Mouse (Mus musculus) limb, embryonic 15.5 days (tissue): Measurements from ENCODE around the gene Upk3a. TPM values are rescaled to one million over a fixed set of nuclear protein-coding genes. Genes with fewer than 3 reads are reported as not detected.
A peak's percentile ranks its signal among the peaks of the same experiment; 100 is the strongest.

ENCODE experiments used
- ATAC-seq: fragments of 200-750 bp; cut with Nextera tagmentation; 2 replicates; pipeline ENCODE4 v1.8.0; 2017; ENCODE audit warnings: low read depth, moderate TSS enrichment; ENCODE audit not compliant: insufficient number of reproducible peaks, low FRiP score, low TSS enrichment
- H3K27ac ChIP-seq: fragments of 300-500 bp; sonication (generic); 2 replicates; pipeline ENCODE4 v1.5.1; 2015; ENCODE audit warnings: moderate library complexity, mild to moderate bottlenecking, inconsistent platforms
- H3K27me3 ChIP-seq: fragments of 300-500 bp; sonication (generic); 2 replicates; pipeline ENCODE4 v1.6.1; 2015; ENCODE audit warnings: inconsistent platforms
- H3K36me3 ChIP-seq: fragments of 300-500 bp; sonication (generic); 2 replicates; pipeline ENCODE4 v1.6.1; 2015; ENCODE audit warnings: inconsistent platforms
- H3K4me1 ChIP-seq: fragments of 300-500 bp; sonication (generic); 2 replicates; pipeline ENCODE4 v1.6.1; 2015; ENCODE audit warnings: inconsistent platforms
- H3K4me2 ChIP-seq: fragments of 300-500 bp; sonication (generic); 2 replicates; pipeline ENCODE4 v1.6.1; 2015; ENCODE audit warnings: mild to moderate bottlenecking, inconsistent platforms
- H3K4me3 ChIP-seq: fragments of 300-500 bp; sonication (generic); 2 replicates; pipeline ENCODE4 v1.5.1; 2015; ENCODE audit warnings: mild to moderate bottlenecking, inconsistent platforms
- H3K9ac ChIP-seq: fragments of 300-500 bp; sonication (generic); 2 replicates; pipeline ENCODE4 v1.6.1; 2015; ENCODE audit warnings: inconsistent platforms
- H3K9me3 ChIP-seq: fragments of 300-500 bp; sonication (generic); 2 replicates; pipeline ENCODE4 v1.6.1; 2016; ENCODE audit warnings: inconsistent platforms
- WGBS: fragments of 180-500 bp; shearing (Covaris S2); methylation state at CpG from one replicate; pipeline ENCODE4 v1.1.7; 2015; 5-methylcytosine and 5-hydroxymethylcytosine counted together
- polyA plus RNA-seq: library from polyadenylated mRNA; unstranded; fragments of >200 nt; fragmentation: Nextera tagmentation; extraction: Ambion mirVana; gene quantifications from 2 replicates; pipeline ENCODE4 v1.2.1, GENCODE M21; 2015

The Upk3a gene
- polyA plus RNA-seq, 1 experiment from 2014 or later = 0.14 TPM

- 2% methylated on average over 8 of the region's 8 CpGs for WGBS
- Histone ChIP-seq H3K4me3 (peak overlapping the region; percentile 83), H3K27ac (peak overlapping the region; percentile 35; the same call in 1 of the 2 replicates), H3K9me3 (no peaks in the 10 kb centered on the region), H3K4me2 (peak overlapping the region; percentile 92), H3K36me3 (no peaks in the 10 kb centered on the region), H3K9ac (peak overlapping the region; percentile 65), H3K27me3 (no peaks in the 10 kb centered on the region), H3K4me1 (peaks cover 39% of the 10 kb centered on the region)
- no peak for ATAC-seq
Measured at GRCm38 (mm10) chr15:85037343-85037690, 20.4 kb downstream of the Upk3a start.

GRCm38 (mm10) chr15:85041546-85042225 is 24.7 kb downstream of the Upk3a start:
- Histone ChIP-seq H3K36me3 (peaks cover 10% of the 10 kb centered on the region), H3K27me3 (no peaks in the 10 kb centered on the region), H3K27ac (peak overlapping the region; percentile 87), H3K4me3 (no peak overlapping the region), H3K4me1 (peaks cover 65% of the 10 kb centered on the region), H3K9ac (no peak overlapping the region), H3K9me3 (no peaks in the 10 kb centered on the region), H3K4me2 (no peak overlapping the region)
- ATAC-seq = no peak
- WGBS = 67% methylated on average over 10 of the region's 10 CpGs

- Histone ChIP-seq H3K36me3 (peaks cover 17% of the 10 kb centered on the region), H3K9me3 (no peaks in the 10 kb centered on the region), H3K4me2 (0 out of 2 replicates have a peak overlapping the region, but pooled peaks have one; percentile 5), H3K4me1 (peaks cover 67% of the 10 kb centered on the region), H3K9ac (no peak overlapping the region), H3K27ac (peak overlapping the region; percentile 87), H3K4me3 (no peak overlapping the region), H3K27me3 (no peaks in the 10 kb centered on the region)
- ATAC-seq = peak; percentile 69; the same call in 1 of the 2 replicates
- WGBS = 10% methylated on average over 4 of the region's 4 CpGs
Measured at GRCm38 (mm10) chr15:85042361-85042954, 25.5 kb downstream of the Upk3a start.

GRCm38 (mm10) chr15:85043116-85043515 is 26.2 kb downstream of the Upk3a start:
- Histone ChIP-seq H3K9ac (0 out of 2 replicates have a peak overlapping the region, but pooled peaks have one; percentile 28), H3K4me1 (peaks cover 61% of the 10 kb centered on the region), H3K27ac (peak overlapping the region; percentile 87), H3K36me3 (peaks cover 23% of the 10 kb centered on the region), H3K9me3 (no peaks in the 10 kb centered on the region), H3K27me3 (no peaks in the 10 kb centered on the region), H3K4me3 (no peak overlapping the region), H3K4me2 (0 out of 2 replicates have a peak overlapping the region, but pooled peaks have one; percentile 5)
- WGBS = 38% methylated on average over 5 of the region's 5 CpGs
- no peak for ATAC-seq

- H3K4me3 ChIP-seq = no peak overlapping the region
- H3K9me3 ChIP-seq = no peaks in the 10 kb centered on the region
- no peak overlapping the region for H3K4me2 ChIP-seq
- WGBS = 75% methylated on average over 5 of the region's 5 CpGs
- H3K4me1 ChIP-seq = peaks cover 54% of the 10 kb centered on the region
- H3K36me3 ChIP-seq = peaks cover 29% of the 10 kb centered on the region
- no peak for ATAC-seq
- no peaks in the 10 kb centered on the region for H3K27me3 ChIP-seq
- H3K9ac ChIP-seq = no peak overlapping the region
- peak overlapping the region; percentile 87; the same call in 1 of the 2 replicates for H3K27ac ChIP-seq
Measured at GRCm38 (mm10) chr15:85043761-85044160, 26.8 kb downstream of the Upk3a start.

- WGBS = 81% methylated on average over 14 of the region's 14 CpGs
- H3K4me2 ChIP-seq = no peak overlapping the region
- no peak for ATAC-seq
Measured at GRCm38 (mm10) chr15:85046230-85046950, 29.4 kb downstream of the Upk3a start.

GRCm38 (mm10) chr15:85047865-85048264 is 30.9 kb downstream of the Upk3a start:
- Histone ChIP-seq H3K4me3 (no peak overlapping the region), H3K27me3 (no peaks in the 10 kb centered on the region), H3K4me2 (no peak overlapping the region), H3K36me3 (peaks cover 63% of the 10 kb centered on the region), H3K27ac (no peak overlapping the region), H3K9me3 (no peaks in the 10 kb centered on the region), H3K4me1 (peaks cover 30% of the 10 kb centered on the region), H3K9ac (no peak overlapping the region)
- ATAC-seq = no peak
- WGBS = 86% methylated on average over 4 of the region's 4 CpGs

More at GRCm38 (mm10) chr15:85046230-85046950, 29.4 kb downstream of the Upk3a start:
- no peaks in the 10 kb centered on the region for H3K27me3 ChIP-seq
- H3K4me3 ChIP-seq = no peak overlapping the region
- no peak overlapping the region for H3K27ac ChIP-seq
- H3K9me3 ChIP-seq = no peaks in the 10 kb centered on the region
- no peak overlapping the region for H3K9ac ChIP-seq
- peaks cover 49% of the 10 kb centered on the region for H3K36me3 ChIP-seq
- H3K4me1 ChIP-seq = peaks cover 40% of the 10 kb centered on the region

- Histone ChIP-seq H3K9ac (no peak overlapping the region), H3K27ac (no peak overlapping the region), H3K9me3 (no peaks in the 10 kb centered on the region), H3K27me3 (no peaks in the 10 kb centered on the region), H3K36me3 (peaks cover 75% of the 10 kb centered on the region), H3K4me3 (no peak overlapping the region), H3K4me2 (no peak overlapping the region), H3K4me1 (peaks cover 13% of the 10 kb centered on the region)
- no peak for ATAC-seq
- 85% methylated on average over 1 of the region's 1 CpGs for WGBS
Measured at GRCm38 (mm10) chr15:85049758-85050157, 32.8 kb downstream of the Upk3a start.

- no peaks in the 10 kb centered on the region for H3K27me3 ChIP-seq
- H3K36me3 ChIP-seq = peaks cover 67% of the 10 kb centered on the region
- no peaks in the 10 kb centered on the region for H3K4me1 ChIP-seq
- no peak overlapping the region for H3K4me2 ChIP-seq
- H3K27ac ChIP-seq = no peak overlapping the region
- H3K9ac ChIP-seq = no peak overlapping the region
- H3K9me3 ChIP-seq = no peaks in the 10 kb centered on the region
- H3K4me3 ChIP-seq = no peak overlapping the region
- 93% methylated on average over 3 of the region's 3 CpGs for WGBS
- no peak for ATAC-seq
Measured at GRCm38 (mm10) chr15:85054098-85054497, 37.2 kb downstream of the Upk3a start.

- 83% methylated on average over 4 of the region's 4 CpGs for WGBS
- Histone ChIP-seq H3K4me2 (no peak overlapping the region), H3K4me3 (no peak overlapping the region), H3K9me3 (no peaks in the 10 kb centered on the region), H3K9ac (no peak overlapping the region), H3K27me3 (no peaks in the 10 kb centered on the region), H3K4me1 (no peaks in the 10 kb centered on the region), H3K27ac (no peak overlapping the region), H3K36me3 (peaks cover 67% of the 10 kb centered on the region)
- no peak for ATAC-seq
Measured at GRCm38 (mm10) chr15:85055186-85055585, 38.2 kb downstream of the Upk3a start.

- Histone ChIP-seq H3K27me3 (no peaks in the 10 kb centered on the region), H3K36me3 (peaks cover 30% of the 10 kb centered on the region), H3K4me3 (no peak overlapping the region), H3K9ac (no peak overlapping the region), H3K27ac (no peak overlapping the region), H3K4me1 (no peaks in the 10 kb centered on the region), H3K4me2 (no peak overlapping the region), H3K9me3 (no peaks in the 10 kb centered on the region)
- WGBS = 94% methylated on average over 2 of the region's 2 CpGs
- no peak for ATAC-seq
Measured at GRCm38 (mm10) chr15:85063421-85063820, 46.5 kb downstream of the Upk3a start.

- H3K36me3 ChIP-seq = no peaks in the 10 kb centered on the region
Measured at GRCm38 (mm10) chr15:85070561-85070960, 53.6 kb downstream of the Upk3a start.

More at GRCm38 (mm10) chr15:85070561-85070960, 53.6 kb downstream of the Upk3a start:
- Histone ChIP-seq H3K9ac (no peak overlapping the region), H3K4me3 (no peak overlapping the region), H3K9me3 (no peaks in the 10 kb centered on the region), H3K4me1 (no peaks in the 10 kb centered on the region), H3K27me3 (no peaks in the 10 kb centered on the region), H3K27ac (no peak overlapping the region), H3K4me2 (no peak overlapping the region)
- WGBS = 28% methylated on average over 2 of the region's 2 CpGs
- ATAC-seq = no peak
